Mouse (Mus musculus) G1E (cell line): ENCODE results near the gene 1810030O07Rik.

Experiments used
- CTCF ChIP-seq: IDR thresholded peaks from 2 replicates; pipeline ENCODE4 v1.5.1; 2012; ENCODE audit warnings: low read depth, low read length, inconsistent platforms, mixed read lengths
- TAL1 ChIP-seq: conservative IDR thresholded peaks from 2 replicates; pipeline ENCODE4 v1.6.1; 2012; ENCODE audit warnings: low read depth, low read length, inconsistent platforms, mixed read lengths

DNA sequence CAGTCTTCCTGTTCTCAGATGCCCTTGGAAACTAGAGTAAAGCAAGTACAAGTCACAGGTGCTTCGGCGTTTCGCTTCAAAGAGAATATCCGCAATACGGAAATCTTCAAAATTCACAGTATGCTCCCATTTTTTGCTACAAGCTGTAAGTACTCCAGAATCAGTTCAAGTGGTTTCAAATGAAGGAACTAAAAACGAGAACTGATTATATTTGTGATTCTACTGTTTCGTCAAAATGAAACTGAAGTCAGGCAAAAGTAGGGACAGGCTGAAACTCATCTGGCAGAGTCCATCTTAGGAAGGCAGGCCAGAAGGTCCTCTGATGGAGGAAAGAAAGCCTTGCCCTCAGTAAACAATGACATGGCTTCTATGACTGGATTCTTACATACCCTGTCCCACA, 40.3 kb upstream of the 1810030O07Rik start:
- TF ChIP-seq TAL1 (no peak), CTCF (no peak)
